Mouse (Mus musculus) urinary bladder, postnatal 0 days (tissue): Measurements from ENCODE around the gene Vmn2r27. TPM values are rescaled to one million over a fixed set of nuclear protein-coding genes. Genes with fewer than 3 reads are reported as not detected.

Experiments
- polyA plus RNA-seq: library from polyadenylated mRNA; unstranded; fragments of >200 nt; fragmentation: Nextera tagmentation; extraction: Ambion mirVana; gene quantifications from 2 replicates; pipeline ENCODE4 v1.2.1, GENCODE M21; 2015

The Vmn2r27 gene
- polyA plus RNA-seq: not detected in 2 replicates

DNA sequence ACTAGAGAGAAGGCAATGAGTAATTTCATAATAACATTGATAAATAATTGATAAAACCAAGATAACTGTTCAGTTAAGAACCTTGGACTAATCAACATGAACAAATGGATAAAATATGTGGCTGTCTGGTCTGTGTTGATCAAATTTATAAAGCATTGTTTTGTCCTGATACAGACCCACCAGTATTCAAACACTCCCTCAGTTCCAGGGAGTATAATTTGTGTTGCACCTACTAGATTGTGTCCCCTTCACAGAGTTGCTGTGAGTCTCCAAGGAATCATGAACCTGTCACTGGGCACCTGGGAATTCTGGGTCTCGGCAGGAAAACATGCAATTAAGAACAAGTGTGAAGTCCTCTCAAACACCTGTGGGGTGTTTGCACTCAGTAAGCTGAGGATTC, at the start of gene Vmn2r27:
TSS of gene Vmn2r27 (minus strand) at position 101 of the 400 bp plus-strand sequence.

Other genes with a start within 250 kb of the Vmn2r27 start
- gene Vmn2r26, start 207.3 kb downstream of the Vmn2r27 start, polyA plus RNA-seq: not detected in 2 replicates
- 5.2 and 5.3 TPM in 2 replicates for gene Cd163, start 72.8 kb upstream of the Vmn2r27 start, polyA plus RNA-seq
- gene Pex5, start 183.2 kb upstream of the Vmn2r27 start, polyA plus RNA-seq: 23.6 and 24.0 TPM in 2 replicates
- gene Clstn3, start 232.9 kb upstream of the Vmn2r27 start, polyA plus RNA-seq: 0.46 and 0.70 TPM in 2 replicates